Mouse (Mus musculus) left cerebral cortex, adult 11 months (tissue): ENCODE results near the gene Arid3a.
"Not testable (repeated sequence)": the region's sequence is repeated elsewhere in the genome, so short reads cannot be mapped to it uniquely, and the experiment has no call there.

ENCODE experiments used
- DNase-seq: peaks from one replicate; pipeline ENCODE4 v3.0.0; 2022; ENCODE audit warnings: low spot score

Arid3a gene

DNA sequence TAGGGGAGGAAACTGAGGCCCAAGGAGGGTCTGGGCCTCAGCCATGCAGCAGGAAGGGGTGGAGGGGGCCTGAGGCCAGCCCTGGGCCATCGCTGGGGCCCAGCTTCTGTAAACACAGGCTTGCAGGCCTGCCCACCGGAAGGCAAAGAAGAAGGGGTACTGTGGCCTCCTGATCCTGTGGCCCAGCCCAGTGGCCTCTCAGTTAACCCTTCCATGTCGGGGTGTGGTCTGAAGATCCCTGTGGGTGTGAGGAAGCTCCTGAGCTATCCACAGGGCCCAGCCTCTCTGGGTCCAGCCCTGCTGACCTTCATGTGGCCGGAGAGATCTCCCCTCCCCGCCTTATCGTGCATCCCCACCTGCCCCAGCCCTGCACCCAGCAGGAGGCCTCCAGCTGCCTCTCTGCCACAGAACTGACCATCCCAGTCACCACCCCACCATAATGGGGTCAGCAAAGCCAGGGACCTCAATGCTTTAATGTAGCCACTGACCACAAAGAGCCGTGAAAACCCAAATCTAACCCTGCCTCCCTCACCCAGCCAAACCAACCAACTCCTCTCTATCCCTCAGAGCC lies 20.0 kb downstream of the Arid3a start:
- no peak for DNase-seq

- DNase-seq = no peak
Measured at GRCm38 (mm10) chr10:79947502-79947901, 20.7 kb downstream of the Arid3a start.

DNA sequence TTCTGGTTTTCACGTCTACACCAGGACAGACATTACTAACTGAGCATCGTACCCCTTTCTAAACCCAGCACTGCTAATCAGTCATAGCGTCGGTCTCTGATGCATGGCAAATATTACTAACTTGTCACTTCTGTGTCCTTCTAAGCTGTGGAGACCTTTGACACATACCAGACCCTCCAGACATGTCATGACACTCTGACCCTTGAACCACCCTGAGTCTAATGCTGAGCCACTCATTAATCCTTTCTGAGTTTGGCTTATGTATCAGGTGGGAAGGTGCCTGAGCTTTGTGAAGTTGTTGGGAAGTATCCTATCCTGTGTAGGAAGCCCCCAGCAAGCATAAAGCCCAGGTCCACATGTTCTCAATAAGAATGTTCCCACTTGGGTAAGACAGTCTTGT lies 23.0 kb downstream of the Arid3a start:
- no peak for DNase-seq

DNA sequence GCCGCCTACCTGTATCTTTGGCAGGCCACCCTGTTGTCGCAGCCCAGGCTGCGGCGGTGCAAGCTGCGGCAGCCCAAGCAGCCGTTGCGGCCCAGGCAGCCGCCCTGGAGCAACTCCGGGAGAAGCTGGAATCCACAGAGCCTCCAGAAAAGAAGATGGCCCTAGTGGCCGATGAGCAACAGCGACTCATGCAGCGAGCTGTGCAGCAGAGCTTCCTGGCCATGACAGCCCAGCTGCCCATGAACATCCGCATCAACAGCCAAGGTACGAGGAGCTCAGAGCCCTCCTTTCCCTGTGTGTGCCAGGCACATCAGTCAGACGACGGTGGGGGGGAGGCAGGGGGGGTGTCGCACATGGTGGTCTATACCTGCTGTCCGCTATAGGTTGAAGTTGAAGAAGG lies 23.8 kb downstream of the Arid3a start:
- DNase-seq = no peak

DNA sequence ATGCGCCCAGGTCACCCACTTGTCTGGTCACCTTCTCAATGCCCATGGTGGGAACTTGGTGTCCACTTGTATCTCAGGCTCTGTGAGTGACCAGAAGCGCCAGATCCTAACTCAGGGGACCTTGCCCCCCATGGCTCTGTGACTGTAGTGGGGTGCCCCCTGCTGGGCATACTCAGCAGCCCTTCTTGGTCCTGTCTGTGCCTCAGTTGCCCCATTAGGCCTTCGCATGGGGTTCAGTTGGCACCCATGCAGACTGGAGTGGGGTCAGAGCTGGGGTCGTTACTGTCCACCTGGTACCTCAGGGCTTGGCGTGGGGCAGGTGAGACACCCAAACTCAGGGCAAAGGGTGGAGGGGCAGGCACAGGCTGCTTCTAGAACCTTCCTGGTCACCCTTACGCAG lies 27.1 kb downstream of the Arid3a start:
- no peak for DNase-seq

- DNase-seq = no peak
Measured at GRCm38 (mm10) chr10:79955691-79956090, 28.8 kb downstream of the Arid3a start.

DNA sequence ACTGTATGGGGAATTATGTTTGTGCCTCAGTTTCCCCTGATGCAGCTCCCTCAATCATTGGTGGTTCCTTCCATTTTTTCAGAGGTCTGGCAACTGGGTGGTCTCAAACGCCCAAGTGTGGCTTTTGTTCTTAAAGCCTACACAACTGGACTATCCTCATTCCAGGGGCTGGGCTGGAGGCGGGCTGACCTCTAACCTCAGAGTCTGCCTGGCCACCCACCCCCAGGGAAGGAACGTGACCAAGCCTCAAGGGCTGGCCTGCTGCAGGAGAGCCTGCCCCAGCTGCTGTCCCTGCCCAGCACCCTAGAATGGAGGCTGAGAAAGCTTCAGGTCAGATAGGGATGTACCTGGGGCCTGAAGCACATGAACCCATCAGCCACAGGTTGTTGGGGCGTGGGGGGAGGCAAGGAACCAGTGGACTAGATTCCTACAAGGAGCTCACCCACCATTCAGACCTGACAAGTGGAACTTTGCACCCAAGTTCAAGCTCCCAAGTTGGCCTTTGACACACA lies 29.9 kb downstream of the Arid3a start:
- DNase-seq = no peak

GRCm38 (mm10) chr10:79958140-79958816 lies 31.4 kb downstream of the Arid3a start:
- DNase-seq = no peak

- DNase-seq = not testable (repeated sequence)
Measured at GRCm38 (mm10) chr10:79959412-79959811, 32.6 kb downstream of the Arid3a start.

- DNase-seq = peak; percentile 99
Measured at GRCm38 (mm10) chr10:79959847-79960601, 33.2 kb downstream of the Arid3a start, which contains the start of gene Wdr18. Wdr18 (plus strand) TSS chr10:79960152.

DNA sequence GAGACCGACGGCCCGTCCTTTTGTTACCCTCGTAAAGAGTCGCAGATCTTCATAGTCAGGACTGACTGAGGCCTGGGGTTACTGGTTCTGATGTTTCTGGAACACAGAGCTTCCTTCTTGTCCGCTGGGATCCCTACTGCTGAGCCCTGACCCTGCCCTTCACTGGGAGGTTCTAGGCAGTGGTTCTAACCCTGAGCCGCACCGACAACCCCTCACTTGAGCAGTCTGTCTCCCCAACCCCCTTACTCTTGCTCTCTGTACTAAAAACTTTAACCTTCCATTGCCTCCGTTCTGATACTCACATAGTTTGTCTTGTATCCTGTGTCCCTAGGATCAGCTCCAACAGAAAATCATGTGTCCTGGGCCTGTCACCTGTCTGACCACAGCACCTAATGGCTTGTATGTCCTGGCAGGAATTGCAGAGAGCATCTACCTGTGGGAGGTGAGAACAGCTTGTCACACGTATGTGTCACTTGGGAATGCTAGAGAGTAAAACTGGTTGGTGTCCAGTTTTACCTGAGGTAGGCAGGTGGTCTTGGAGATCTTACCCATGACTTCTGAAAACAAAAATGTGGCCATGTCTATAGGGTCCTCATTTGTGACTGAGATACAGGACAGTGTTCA lies 33.9 kb downstream of the Arid3a start:
- DNase-seq = no peak

DNA sequence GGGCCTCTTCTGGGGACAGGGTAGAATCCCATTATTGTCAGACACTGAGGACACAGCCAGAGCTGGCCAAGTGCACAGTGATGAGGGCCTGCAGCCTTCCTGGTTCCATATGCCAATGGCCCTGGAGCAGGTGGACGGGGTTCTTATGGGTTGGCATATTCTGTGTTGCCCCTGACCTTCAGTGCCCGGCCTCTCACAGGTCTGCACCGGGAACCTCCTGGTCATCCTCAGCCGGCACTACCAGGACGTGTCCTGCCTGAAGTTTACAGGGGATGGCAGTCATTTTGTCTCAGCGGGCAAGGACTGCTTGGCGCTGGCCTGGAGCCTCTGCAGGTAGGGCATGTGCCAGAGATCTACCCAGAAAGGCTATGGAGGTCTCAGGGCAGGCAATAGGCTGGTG lies 37.9 kb downstream of the Arid3a start:
- DNase-seq = no peak

GRCm38 (mm10) chr10:79965325-79965724 lies 38.5 kb downstream of the Arid3a start:
- no peak for DNase-seq

- DNase-seq = no peak
Measured at GRCm38 (mm10) chr10:79966886-79967400, 40.1 kb downstream of the Arid3a start.

DNA sequence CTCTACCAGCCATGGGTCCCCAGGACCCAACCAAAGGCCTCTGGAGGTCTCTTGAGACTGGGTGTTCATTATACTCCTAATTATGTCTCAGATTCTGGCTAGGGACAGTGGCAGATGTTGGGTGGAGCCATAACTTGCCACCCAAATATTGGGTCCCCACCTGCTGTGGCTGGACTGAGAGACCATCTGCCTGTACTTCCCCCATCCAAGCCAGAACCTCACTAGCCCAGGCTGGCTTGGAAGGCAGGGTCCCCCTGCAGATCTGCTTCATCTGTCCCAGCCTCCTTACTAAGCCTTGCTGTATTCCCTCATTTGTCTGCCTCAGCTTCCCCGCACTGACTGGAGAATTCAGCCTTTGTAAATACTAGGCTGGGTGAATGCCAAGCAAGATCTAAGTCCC lies 41.3 kb downstream of the Arid3a start:
- DNase-seq = no peak

DNA sequence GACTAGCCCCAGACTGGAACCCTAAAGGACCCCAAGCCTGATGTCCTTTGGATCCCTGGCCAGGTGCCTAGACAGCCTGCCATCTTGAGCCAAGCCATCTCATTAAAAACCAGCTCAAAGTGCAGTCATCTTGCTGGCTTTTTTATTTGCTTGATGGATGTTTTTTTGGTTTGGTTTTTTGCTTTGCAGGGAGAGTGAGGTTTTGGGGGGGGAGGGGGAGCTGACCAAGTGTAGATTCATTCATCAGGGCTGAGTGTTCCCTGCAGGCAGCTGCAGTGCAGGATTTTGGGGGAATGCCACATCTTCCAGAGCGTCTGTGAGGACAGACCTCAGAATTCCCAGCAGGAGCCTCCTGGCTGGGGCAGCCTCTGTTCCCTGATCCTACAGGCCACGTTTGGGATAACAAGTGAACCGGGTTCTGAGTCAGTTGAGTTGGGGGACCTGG lies 42.3 kb downstream of the Arid3a start:
- DNase-seq = no peak

DNA sequence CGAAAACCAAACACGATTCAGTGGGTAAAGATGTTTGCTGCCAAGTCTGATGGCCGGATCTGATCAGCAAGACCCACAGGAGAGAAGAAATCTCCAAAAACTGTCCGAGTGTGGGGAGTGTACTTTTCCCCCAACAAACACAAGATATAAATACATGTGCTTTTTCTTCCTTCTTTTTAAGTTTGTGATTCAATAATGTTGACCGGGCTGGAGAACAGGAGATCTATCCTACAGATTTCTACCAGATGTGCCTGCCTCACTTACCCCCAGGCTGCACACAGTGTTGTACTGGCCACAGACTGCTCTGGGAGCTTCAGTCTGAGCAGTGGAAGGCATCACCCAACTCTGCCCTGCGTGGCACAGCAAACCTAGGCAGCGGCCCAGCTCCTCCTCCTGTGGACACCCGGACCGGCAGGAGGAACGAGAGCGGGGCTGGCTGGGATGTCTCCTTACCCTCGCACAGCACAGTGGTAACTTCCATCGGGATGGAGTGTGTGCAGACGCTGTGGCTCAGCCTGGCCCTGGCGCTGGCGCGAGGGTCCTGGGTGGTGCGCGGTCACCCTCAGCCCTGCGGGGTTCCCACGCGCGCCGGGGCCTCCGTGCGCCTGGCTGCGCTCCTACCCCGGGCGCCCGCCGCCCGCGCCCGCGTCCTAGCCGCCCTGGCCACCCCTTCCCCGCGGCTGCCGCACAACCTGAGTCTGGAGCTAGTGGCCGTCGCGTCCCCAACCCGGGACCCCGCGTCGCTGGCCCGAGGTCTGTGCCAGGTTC lies 43.8 kb downstream of the Arid3a start, which contains the start of gene Grin3b:
Gene Grin3b, plus strand, starts transcription at position 301 of the 768 bp plus-strand sequence.
- no peak for DNase-seq

GRCm38 (mm10) chr10:79971183-79971497 lies 44.3 kb downstream of the Arid3a start:
- no peak for DNase-seq

DNA sequence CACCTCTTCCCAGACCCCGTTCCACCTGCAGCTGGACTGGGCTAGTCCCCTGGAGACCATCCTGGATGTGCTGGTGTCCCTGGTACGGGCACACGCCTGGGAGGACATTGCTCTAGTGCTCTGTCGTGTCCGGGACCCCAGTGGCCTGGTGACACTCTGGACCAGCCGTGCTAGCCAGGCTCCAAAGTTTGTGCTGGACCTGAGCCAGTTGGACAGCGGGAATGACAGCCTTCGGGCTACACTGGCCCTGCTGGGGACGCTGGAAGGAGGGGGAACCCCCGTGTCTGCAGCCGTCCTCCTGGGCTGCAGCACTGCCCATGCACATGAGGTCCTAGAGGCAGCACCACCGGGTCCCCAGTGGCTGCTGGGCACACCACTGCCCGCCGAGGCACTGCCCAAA lies 46.0 kb downstream of the Arid3a start:
- DNase-seq = no peak

DNA sequence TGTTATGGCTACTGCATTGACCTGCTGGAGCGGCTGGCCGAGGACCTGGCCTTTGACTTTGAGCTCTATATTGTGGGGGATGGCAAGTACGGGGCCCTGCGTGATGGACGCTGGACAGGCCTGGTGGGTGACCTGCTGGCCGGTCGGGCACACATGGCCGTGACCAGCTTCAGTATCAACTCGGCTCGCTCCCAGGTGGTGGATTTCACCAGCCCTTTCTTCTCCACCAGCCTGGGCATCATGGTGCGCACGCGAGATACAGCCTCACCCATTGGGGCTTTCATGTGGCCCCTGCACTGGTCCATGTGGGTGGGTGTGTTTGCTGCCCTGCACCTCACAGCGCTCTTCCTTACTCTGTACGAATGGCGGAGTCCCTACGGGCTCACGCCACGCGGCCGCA lies 47.2 kb downstream of the Arid3a start:
- no peak for DNase-seq

- no peak for DNase-seq
Measured at GRCm38 (mm10) chr10:79974668-79975067, 47.8 kb downstream of the Arid3a start.
